In the genomic region with DNA sequence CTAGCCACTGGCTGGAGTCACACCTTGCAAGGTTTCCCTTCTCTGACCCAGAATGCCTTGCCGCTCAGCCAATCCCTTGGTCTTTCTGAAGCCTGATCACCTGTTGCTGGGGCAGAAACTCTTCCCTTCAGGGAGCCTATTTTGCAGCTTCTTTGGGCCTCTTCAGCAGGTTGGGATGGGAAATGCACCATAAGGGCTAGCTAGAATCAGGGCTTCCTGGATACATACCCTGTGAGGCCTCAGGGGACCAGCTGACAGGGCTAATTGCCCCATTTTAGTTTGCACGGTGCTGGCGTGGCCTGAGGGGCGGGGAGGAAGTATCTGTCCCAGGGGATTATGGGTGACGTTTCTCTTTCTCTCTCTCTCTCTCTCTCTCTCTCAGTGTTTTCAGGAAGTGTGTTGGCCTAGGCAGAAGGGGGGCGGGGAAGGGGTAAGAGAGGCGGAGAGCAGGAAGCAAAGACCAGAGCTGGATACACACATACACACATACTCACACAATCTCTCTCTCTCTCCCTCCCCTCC, we compare ENCODE assay signal across 8 mouse cellular contexts. TPM values are rescaled to one million over a fixed set of nuclear protein-coding genes. Genes with fewer than 3 reads are reported as not detected.
A peak's percentile ranks its signal among the peaks of the same experiment; 100 is the strongest.
DNase-seq lines count a peak whose midpoint lies in the region; ATAC-seq and TF ChIP-seq lines count a peak whose summit lies in the region.

No protein-coding gene starts in this region.

- no peaks in the 10 kb centered on the region for H3K9me3 ChIP-seq in embryonic facial prominence, embryonic 10.5 days
- no peaks in the 10 kb centered on the region for H3K9me3 ChIP-seq in lung, embryonic 16.5 days (ENCODE audit: control insufficient read depth, low read length)

- H3K27ac ChIP-seq in embryonic facial prominence, embryonic 10.5 days (replicated peaks) = peak overlapping the region; percentile 78
- peak overlapping the region; percentile 79 for H3K27ac ChIP-seq in kidney, adult 2 months (ENCODE audit: insufficient read depth, low read depth, low read length)
- H3K27ac ChIP-seq in lung, embryonic 16.5 days (ENCODE audit: low read length) = peak overlapping the region; percentile 89

- WGBS in embryonic facial prominence, embryonic 10.5 days = 26% methylated on average over 7 of the region's 7 CpGs
- 13% methylated on average over 7 of the region's 7 CpGs for WGBS in kidney, adult 2 months
- 9% methylated on average over 7 of the region's 7 CpGs for WGBS in lung, embryonic 16.5 days

- no peaks in the 10 kb centered on the region for H3K36me3 ChIP-seq in embryonic facial prominence, embryonic 10.5 days (replicated peaks)
- no peaks in the 10 kb centered on the region for H3K36me3 ChIP-seq in kidney, adult 2 months (ENCODE audit: control insufficient read depth, insufficient read depth, low read length)
- no peaks in the 10 kb centered on the region for H3K36me3 ChIP-seq in lung, embryonic 16.5 days (ENCODE audit: control insufficient read depth, insufficient read depth, low read length)

- peaks cover 40% of the 10 kb centered on the region for H3K4me1 ChIP-seq in embryonic facial prominence, embryonic 10.5 days
- H3K4me1 ChIP-seq in kidney, adult 2 months (ENCODE audit: control insufficient read depth, insufficient read depth, low read length) = peaks cover 12% of the 10 kb centered on the region
- H3K4me1 ChIP-seq in lung, embryonic 16.5 days (replicated peaks; ENCODE audit: control insufficient read depth, insufficient read depth, low read length) = peaks cover 26% of the 10 kb centered on the region

- CTCF ChIA-PET in Patski (lab: Charles Lee) = interaction anchor here (1.1 to 3.2 kb wide), 2 partner anchors 35 to 67 kb away, joined by 3 to 17 read pairs; no protein-coding TSS in a partner anchor

- in situ Hi-C loops in Patski (cut with MboI; ENCODE audit: low pct_unique_long_range_greater_than_20kb) = loop anchor here (5.0 kb wide), 1 partner anchor 321 kb away; no protein-coding TSS in a partner anchor

- peak overlapping the region; percentile 69 for H3K4me2 ChIP-seq in lung, embryonic 16.5 days (ENCODE audit: low read depth, low read length)

- no peaks in the 10 kb centered on the region for H3K27me3 ChIP-seq in Patski
- H3K27me3 ChIP-seq in embryonic facial prominence, embryonic 10.5 days (replicated peaks; ENCODE audit: low read depth, poor library complexity, severe bottlenecking) = no peaks in the 10 kb centered on the region
- H3K27me3 ChIP-seq in kidney, adult 2 months (replicated peaks; ENCODE audit: control insufficient read depth, insufficient read depth, low read length) = no peaks in the 10 kb centered on the region
- H3K27me3 ChIP-seq in lung, embryonic 16.5 days (ENCODE audit: control insufficient read depth, insufficient read depth, low read depth, low read length) = no peaks in the 10 kb centered on the region

- H3K9ac ChIP-seq in lung, embryonic 16.5 days (ENCODE audit: low read length) = peak overlapping the region; percentile 78

- no peak for DNase-seq in Patski (ENCODE audit: low read depth, low spot score)
- peak; percentile 54 for DNase-seq in embryonic facial prominence, embryonic 10.5 days (ENCODE audit: low spot score)
- peak; percentile 85 to 90 for DNase-seq in heart, adult 9 months (ENCODE audit: low spot score in 2 of 2)
- peak; percentile 88 for DNase-seq in kidney, adult 2 months
- DNase-seq in ovary, postnatal 36 days (ENCODE audit: low spot score) = peak; percentile 72
- peak; percentile 57 for DNase-seq in urinary bladder, postnatal 25 days (ENCODE audit: low spot score)
- DNase-seq in cerebellum, postnatal 36 days = no peak

- TF ChIP-seq CTCF in Patski (IDR thresholded peaks at IDR 0.05) = no peak
- 0 out of 2 replicates have a peak, but pooled peaks have one; percentile 4 for TF ChIP-seq CTCF in kidney, adult 2 months (conservative IDR thresholded peaks at IDR 0.05; ENCODE audit: insufficient read depth, insufficient read length, low read depth, low read length)

- TF ChIP-seq POLR2A in kidney, adult 2 months (IDR thresholded peaks at IDR 0.05; ENCODE audit: low read depth, low read length) = no peak

- peak overlapping the region; percentile 37 for H3K4me3 ChIP-seq in embryonic facial prominence, embryonic 10.5 days
- H3K4me3 ChIP-seq in kidney, adult 2 months (ENCODE audit: insufficient read depth, low read depth, low read length) = peak overlapping the region; percentile 49
- peak overlapping the region; percentile 43 for H3K4me3 ChIP-seq in lung, embryonic 16.5 days (ENCODE audit: low read length)

- POLR2A ChIA-PET in Patski (lab: Charles Lee) = interaction anchor here (1.1 kb wide), 1 partner anchor 43 kb away, joined by 3 read pairs; no protein-coding TSS in a partner anchor

- peak; percentile 22 for ATAC-seq in Patski
- ATAC-seq in lung, embryonic 16.5 days (ENCODE audit: low read depth) = peak; percentile 85

RNA-seq across cellular contexts. Expression of a gene that starts 29.9 kb away (rescaled TPM):
- 31.1 TPM for polyA plus RNA-seq in Patski (2021)
- 15.4 and 17.4 TPM in 2 replicates for polyA plus RNA-seq in embryonic facial prominence, embryonic 10.5 days (2016; fragmentation: Nextera tagmentation; extraction: Ambion mirVana)
- 68.7 and 69.7 TPM in 2 replicates for polyA plus RNA-seq in kidney, adult 2 months (2012; rRNA removed)
- polyA plus RNA-seq in lung, embryonic 16.5 days (2015; fragmentation: Nextera tagmentation; extraction: Ambion mirVana) = 115 and 118 TPM in 2 replicates

RNA-seq across cellular contexts. Expression of a gene that starts 32.9 kb away (rescaled TPM):
- 0.78 TPM for polyA plus RNA-seq in Patski (2021)
- not detected in 2 replicates for polyA plus RNA-seq in embryonic facial prominence, embryonic 10.5 days (2016; fragmentation: Nextera tagmentation; extraction: Ambion mirVana)
- not detected in 2 replicates for polyA plus RNA-seq in kidney, adult 2 months (2012; rRNA removed)
- 2.4 and 8.8 TPM in 2 replicates for polyA plus RNA-seq in lung, embryonic 16.5 days (2015; fragmentation: Nextera tagmentation; extraction: Ambion mirVana)

RNA-seq across cellular contexts. Expression of a gene that starts 43.7 kb away (rescaled TPM):
- polyA plus RNA-seq in Patski (2021) = 0.10 TPM
- polyA plus RNA-seq in embryonic facial prominence, embryonic 10.5 days (2016; fragmentation: Nextera tagmentation; extraction: Ambion mirVana) = 21.7 and 22.5 TPM in 2 replicates
- polyA plus RNA-seq in kidney, adult 2 months (2012; rRNA removed) = 26.9 and 28.6 TPM in 2 replicates
- polyA plus RNA-seq in lung, embryonic 16.5 days (2015; fragmentation: Nextera tagmentation; extraction: Ambion mirVana) = 14.8 and 22.5 TPM in 2 replicates

Comparison
In these comparisons a context has a peak if more than half of its experiments do, and no peak if none do; other contexts are left out.
1. DNase-seq: peak in embryonic facial prominence, embryonic 10.5 days (single experiment), heart, adult 9 months (2 of 2), kidney, adult 2 months (single experiment), ovary, postnatal 36 days (single experiment) and urinary bladder, postnatal 25 days (single experiment); none in Patski (single experiment) and cerebellum, postnatal 36 days (0 of 2).
2. RNA of a gene that starts 43.7 kb away (polyA plus RNA-seq): 26.9 to 28.6 TPM in kidney, adult 2 months, 14.8 to 22.5 TPM in lung, embryonic 16.5 days and 21.7 to 22.5 TPM in embryonic facial prominence, embryonic 10.5 days; 0.10 TPM in Patski (single experiment); every median in the first group is over 10 times any median in the second.
3. Peak in every context shown above with its lines, with median percentiles within 50 percentile points of each other: H3K27ac ChIP-seq and H3K4me3 ChIP-seq.